Mouse (Mus musculus) CH12F3 (cell line): Measurements from ENCODE around the gene Gabrg2.

ENCODE experiments used
- in situ Hi-C: fragments of 300-500 bp; cut with MboI; formaldehyde crosslinking; loops from 2 replicates; pipeline ENCODE4 v1.14.3; 2020; ENCODE audit warnings: low sequenced_read_pairs

Gabrg2 gene

GRCm38 (mm10) chr11:42000190-42001098 is at the start of gene Gabrg2:
Gabrg2 (minus strand) TSS chr11:42000857.
- in situ Hi-C loops: no loop called here

DNA sequence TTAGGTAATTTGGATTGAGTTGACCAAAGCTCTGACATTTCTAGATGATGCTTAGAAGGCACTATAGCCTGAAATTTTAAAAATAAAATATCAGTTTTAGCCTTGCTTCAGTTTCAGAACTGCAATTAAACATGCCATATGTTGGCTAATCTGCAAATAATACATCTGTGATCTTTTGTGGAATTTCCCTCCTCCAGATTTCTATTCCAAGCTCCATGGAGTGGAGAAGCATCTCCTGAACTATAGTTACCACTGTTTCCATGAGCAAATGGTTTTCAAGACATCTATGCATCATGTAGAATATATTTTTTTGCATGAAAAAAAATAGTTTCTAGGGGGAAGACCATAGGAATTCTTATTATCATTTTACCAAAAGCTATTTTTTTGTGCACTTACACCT is 47.5 kb upstream of the Gabrg2 start:
- in situ Hi-C loops: no loop called here

- in situ Hi-C loops: no loop called here
These were observed 1.2 kb downstream of the Gabrg2 start for GRCm38 (mm10) chr11:41999468-41999881.

DNA sequence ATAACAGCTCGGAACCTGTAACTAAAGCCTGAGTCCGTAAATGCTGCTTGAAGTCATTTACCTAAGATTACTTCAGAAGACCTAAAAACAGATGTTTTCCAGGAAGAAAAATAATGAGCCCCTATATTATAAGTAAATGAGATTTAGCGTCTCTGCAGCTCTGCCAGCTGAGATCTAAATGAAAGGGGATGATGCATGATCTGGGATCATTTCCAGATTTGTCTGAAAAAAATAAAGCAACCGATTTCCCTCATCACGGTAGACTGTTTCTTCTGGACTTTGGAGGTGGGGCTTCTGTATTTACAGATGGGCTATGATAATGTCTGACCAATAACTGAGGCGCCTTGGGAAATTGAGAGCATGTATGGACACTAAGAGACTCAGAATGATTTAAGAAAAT is 20.5 kb downstream of the Gabrg2 start:
- in situ Hi-C loops: no loop called here

DNA sequence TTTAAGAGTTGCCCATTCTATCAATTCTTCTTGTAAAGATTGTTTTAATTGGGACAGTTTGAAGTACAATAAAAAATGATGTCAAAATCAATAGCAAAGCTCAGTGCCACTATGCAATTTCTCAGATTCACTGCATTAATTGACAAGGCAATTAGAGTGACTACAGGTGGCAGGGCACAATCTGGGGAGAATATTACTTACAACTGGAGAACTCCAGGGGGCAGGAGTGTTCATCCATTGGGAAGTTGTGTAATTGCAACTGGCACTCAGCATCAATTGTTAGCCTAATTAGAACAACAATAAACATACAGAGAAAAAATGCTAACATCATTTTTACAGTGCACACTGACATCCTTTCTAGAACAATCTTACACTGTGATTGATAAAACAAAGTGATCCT is 32.1 kb downstream of the Gabrg2 start:
- in situ Hi-C loops: no loop called here

- in situ Hi-C loops: no loop called here
These were observed 38.0 kb downstream of the Gabrg2 start for GRCm38 (mm10) chr11:41962706-41963105.

DNA sequence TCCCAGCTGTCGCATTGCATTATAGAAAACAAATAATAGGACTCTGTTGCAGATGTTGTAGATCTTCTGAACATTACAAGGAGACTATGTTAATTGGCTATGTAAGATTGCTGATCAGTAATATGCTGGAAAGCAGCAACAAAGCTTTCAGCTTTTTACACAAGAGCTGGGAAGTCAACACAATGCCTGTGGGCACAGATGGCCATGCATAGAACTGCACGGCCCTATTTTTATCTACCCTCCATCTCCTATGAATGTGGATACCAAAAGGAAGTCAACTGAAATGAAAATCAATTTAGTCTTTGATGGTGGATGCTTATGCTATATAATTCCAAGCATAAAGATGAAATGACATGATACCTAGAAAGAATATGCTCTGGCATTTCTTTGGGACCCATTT is 47.1 kb downstream of the Gabrg2 start:
- in situ Hi-C loops: no loop called here

DNA sequence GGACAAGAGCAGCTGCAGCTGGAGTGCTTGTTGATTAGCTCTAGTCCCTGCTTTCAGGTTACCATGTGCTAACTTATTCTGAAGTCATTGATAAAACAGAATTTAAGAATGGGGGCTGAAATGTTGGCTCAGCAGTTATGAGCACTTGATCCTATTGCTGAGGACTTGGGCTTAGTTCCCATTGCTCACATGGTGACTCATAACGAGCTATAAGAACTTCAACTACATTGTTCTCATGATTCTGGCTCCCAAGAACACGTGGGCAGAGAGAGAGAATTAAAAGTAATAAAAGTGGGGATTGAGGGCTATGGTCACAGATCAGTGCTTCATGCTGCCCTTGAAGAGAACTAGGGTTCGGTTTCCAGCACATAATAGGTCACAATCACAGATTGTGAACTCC is 48.8 kb downstream of the Gabrg2 start:
- in situ Hi-C loops: no loop called here

- in situ Hi-C loops: no loop called here
These were observed 55.2 kb downstream of the Gabrg2 start for GRCm38 (mm10) chr11:41945471-41945870.

- in situ Hi-C loops: no loop called here
These were observed 62.7 kb downstream of the Gabrg2 start for GRCm38 (mm10) chr11:41937979-41938378.

DNA sequence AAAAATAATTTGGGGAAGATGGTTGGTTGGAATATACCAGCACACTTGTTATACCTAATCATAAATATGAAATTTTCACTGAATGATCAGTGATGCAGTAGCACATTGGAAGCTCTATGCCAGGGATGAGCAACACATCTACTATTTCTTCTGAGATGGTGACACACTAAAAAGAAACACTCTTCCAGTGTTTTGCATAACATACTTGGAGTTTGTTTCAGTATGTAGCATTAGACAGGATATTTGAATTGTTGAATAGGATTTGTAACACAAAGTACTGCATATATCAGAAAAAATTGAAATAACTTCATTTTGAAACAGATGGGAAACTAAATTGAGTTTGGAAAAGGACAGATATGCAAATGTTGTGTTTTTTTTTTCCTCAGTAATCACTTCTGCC is 81.8 kb downstream of the Gabrg2 start:
- in situ Hi-C loops: no loop called here

DNA sequence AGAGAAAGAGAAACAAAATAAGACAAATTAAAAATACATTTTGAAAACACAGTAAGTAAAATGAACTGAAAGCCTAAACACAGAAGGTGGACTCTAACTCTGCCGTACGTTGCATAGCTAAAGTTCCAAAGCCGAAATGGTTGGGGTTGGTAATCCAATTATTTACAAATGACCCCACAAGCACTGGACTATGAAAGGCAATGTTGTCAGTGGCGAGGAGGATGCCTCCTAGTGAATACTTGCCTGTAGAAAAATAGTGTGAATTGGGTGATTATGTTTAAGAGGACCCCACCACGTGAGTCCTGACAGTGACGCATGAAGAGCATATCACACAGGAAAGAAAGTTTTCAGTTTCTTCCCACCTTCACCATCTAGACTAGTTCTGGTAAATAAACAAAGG is 86.6 kb downstream of the Gabrg2 start:
- in situ Hi-C loops: no loop called here

- in situ Hi-C loops: no loop called here
These were observed 97.0 kb downstream of the Gabrg2 start for GRCm38 (mm10) chr11:41903661-41904060.
